Mouse (Mus musculus) cerebellum, adult 11 months (tissue): ENCODE measurements around the gene Pcdh9.

Experiments used
- DNase-seq: peaks from one replicate; pipeline ENCODE4 v3.0.0; 2022

Pcdh9 gene

GRCm38 (mm10) chr14:93786234-93786633 lies 104.2 kb downstream of the Pcdh9 start:
- peak; percentile 12 for DNase-seq

DNA sequence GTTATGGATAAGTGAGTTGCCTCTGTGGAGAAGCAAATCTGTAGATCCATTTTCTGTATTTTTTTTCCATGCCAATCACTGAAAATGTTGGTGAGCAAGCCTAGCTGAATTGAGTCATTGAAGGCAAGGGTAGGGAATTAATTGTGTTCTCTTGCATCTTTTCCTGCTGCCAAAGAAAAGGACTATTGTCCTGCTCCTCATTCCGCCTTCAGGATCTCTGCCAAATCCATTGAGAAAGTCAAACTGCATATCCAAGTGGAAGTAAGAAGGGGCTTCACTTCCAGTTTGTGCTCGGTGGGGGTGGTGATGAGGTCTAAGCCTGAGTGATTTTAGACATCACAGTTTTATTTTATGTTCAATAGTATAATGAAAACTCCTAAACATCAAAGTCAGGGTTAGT lies 105.4 kb downstream of the Pcdh9 start:
- DNase-seq: no peak

GRCm38 (mm10) chr14:93762855-93763254 lies 127.6 kb downstream of the Pcdh9 start:
- no peak for DNase-seq

GRCm38 (mm10) chr14:93734077-93734673 lies 156.3 kb downstream of the Pcdh9 start:
- DNase-seq: no peak

DNA sequence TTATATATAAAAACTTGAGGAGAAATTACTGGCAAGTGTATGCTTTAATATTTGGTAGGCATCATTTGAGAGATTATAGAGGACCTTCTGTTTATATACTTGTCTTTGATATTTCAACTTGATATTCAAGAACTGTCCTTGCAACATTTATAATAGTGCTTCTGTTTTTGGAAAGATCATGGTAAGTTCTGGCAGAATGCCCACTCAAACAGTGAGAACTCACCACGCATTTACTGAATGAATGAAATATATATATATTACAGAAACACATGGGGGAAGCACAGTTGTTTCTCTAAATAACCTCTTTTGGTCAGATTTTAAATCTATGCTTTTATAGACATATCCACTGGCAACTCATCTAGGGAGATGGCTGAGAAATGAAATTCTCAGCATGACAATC lies 164.7 kb downstream of the Pcdh9 start:
- DNase-seq: no peak

- no peak for DNase-seq
These were observed 171.3 kb downstream of the Pcdh9 start for GRCm38 (mm10) chr14:93719208-93719607.

DNA sequence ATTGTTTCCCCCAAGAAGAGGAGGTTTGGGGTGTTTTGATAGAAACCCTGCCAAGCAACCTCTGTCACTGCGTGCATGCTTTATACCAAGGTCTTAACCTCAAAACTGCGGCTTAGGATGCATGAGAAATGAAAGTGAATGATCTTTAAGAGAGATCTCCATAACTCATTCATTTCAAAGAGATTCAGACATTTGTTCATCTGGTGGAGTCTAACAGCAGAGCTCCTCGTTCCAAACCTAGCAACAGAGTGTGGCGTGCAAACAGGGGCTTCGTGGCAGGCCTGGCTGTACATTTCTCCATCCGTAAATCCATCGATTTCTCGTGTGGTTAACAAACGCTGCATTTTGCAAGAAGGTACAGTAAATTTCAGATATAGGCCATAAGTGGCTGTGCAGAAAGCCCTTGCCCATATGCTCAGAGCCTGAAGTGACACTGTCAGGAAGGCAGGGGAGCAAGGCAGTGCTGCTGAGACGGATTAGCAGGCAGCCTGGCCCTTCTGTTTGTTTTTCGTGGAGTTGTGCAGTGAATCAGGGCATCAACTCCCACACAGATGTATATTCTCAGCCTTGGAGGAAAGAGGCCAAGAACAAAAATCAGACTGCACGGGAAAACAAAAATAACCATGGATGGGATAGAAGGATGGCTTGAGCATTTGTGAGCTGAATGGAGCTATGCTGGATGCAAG lies 177.1 kb downstream of the Pcdh9 start:
- DNase-seq: peak; percentile 67

DNA sequence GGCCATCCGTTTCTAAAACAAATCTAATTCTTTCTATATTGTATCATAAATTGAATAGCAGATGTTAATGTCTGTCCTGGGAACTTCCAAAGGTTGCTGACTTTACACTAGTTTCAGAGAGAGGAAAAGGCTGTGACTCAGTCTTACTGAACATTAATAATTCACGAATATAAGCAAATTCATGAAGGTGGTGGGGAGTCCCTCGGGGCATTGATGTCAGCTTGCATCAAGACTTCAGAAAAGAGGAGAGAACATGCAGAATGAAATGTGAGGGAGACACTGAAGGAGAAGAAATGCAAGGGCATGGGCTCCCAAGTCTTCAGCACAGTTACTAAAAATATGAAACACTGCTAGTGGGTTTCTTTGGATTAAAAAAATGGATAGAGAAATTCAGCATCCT lies 181.8 kb downstream of the Pcdh9 start:
- no peak for DNase-seq

- DNase-seq: no peak
These were observed 188.9 kb downstream of the Pcdh9 start for GRCm38 (mm10) chr14:93701385-93702101.

- DNase-seq: no peak
These were observed 189.6 kb downstream of the Pcdh9 start for GRCm38 (mm10) chr14:93700916-93701315.

GRCm38 (mm10) chr14:93684641-93685040 lies 205.8 kb downstream of the Pcdh9 start:
- DNase-seq: no peak

DNA sequence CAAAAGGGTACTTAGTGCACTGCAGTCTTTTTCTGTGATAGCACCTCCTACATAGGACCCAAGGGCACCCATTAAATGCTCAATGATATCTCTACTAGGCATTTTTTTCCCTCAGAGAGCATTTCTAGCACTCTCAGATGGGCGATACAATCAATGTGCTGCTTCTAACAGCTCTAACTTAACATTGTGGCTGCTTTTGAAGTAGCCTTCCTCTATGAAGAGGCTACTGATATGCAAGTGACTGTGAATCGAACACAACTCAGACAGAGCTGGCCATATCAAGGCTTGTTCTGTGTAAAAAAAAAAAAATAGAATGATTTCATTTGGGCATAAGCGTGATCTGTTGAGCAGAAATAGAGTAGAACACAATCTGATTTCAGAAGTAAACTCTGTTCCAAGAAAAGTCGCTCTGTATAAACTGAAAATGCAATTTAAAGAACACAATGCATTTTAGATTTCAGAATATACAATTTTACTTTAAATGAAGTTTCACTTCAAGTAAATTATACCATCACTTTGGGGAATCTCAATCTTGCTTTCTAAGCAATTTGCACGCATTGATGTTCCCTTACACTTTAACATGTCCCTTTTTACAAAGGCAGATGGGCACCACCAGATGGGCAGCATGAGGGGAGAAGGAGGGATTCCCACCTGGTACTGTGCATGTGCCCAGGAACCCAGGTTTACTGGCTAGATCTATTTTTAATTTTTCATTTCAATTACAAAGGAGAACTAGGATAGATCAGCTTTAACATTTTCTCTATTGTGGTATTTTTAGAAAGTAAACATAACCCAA lies 215.0 kb downstream of the Pcdh9 start:
- DNase-seq: peak; percentile 75

DNA sequence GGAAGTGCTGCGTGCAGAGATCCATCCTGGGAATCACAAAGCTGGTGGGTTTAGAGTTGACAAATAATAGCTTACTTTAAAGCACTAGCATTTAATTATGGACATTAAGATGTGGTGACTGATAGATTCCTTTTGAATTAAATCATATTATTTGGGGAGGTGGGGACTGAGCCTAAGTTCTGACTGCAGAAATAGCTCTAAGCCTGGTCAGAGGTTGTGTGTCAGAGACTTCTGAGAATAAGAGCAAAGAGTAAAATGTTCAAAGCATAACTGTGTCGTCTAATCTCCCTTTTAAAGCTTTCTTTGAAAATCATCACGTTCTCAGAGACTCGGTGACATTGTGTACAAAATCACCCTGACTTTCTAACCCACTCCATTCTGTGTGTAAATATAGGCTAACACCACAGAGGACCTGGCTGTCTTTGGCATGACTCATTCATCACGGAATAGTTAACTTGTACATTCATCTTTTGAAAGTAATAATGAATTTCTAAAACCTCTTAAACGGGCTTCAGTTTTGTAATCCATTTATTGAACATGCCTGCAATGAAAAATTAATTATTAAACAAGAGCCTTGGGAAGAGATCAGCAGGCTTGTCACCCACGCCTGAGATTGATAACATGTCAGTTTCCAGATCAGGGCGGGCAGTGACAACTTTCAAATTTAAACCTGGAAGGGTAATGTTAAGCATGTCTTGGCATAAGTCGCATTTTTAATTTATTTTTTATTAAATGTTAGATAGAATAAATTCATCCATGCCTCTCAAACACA lies 236.3 kb downstream of the Pcdh9 start:
- no peak for DNase-seq

- DNase-seq: no peak
These were observed 263.2 kb downstream of the Pcdh9 start for GRCm38 (mm10) chr14:93627241-93627640.

DNA sequence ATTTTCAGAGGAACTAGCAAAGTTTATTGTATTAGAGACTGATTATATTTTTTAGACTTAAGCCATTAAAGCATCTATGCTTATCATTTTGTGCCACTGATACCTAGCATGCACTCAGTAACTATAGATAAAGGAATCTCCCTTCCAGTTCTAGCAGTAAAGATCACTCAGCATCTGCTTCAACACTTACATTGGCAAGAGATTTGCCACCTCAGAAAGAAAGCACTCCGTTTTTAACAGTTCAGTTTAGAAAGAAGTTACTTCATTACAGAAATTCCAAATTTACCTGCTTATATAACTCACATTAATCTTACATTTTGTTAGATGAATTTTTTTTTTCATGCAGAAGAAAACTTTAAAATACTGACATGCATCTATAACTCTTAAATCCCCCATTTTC lies 266.3 kb downstream of the Pcdh9 start:
- no peak for DNase-seq

DNA sequence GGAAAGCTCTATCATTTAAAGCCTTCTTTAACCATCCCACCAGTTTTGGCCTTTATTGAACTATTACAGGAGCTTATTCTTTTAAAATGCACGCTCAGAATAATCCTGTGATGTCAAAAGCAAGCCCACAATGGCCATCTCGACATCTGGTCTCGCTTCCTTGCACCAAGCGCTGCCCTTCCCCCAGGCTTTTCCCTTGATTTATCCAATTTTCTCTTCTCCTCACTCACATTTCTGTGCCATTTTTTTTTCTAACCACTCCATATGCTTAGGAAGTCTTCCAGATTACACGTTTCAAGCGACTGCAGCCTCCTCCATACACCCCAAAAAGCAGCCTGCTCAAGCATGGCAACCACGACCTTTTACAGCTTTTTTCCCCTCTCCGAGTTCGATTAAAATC lies 269.3 kb downstream of the Pcdh9 start:
- peak; percentile 45 for DNase-seq

DNA sequence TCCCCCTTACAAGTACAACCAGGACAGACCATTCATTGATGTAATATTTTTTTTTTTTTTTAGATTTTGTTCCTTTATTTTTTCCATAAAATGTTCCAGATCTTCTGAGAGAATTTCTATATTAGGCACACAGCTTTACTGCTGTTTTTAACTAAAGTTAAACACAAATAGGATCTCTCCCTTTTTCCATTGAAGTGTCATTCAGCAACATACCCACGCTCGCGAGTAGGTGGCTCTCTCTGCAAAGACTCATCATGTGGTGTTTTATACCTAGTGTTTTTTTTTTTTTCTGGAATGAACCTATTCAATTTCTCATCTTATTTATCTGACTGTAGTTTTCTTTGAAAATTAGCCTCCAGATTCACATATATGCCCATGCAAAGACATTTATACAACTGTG lies 282.9 kb downstream of the Pcdh9 start:
- DNase-seq: no peak

GRCm38 (mm10) chr14:93599997-93600396 lies 290.5 kb downstream of the Pcdh9 start:
- no peak for DNase-seq

GRCm38 (mm10) chr14:93585432-93586024 lies 305.0 kb downstream of the Pcdh9 start:
- DNase-seq: no peak

DNA sequence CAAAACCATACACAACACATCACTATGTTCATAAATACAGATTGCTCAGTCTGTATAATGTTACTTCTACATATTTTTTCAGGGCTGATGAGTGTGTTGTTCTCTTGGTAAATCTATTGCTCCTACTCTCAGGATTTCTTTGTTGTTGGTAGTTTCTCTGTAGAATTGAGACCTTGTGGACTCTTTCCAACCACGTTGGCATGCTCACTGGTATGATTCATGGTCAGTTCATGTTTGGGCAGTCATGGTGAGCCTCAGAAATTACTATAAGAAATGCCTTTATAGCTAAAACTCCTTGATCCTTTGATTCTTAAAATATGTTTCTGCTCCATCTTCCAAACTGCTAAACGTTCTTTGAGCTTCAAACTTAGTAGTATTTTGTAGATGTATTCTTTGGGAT lies 326.1 kb downstream of the Pcdh9 start:
- no peak for DNase-seq

GRCm38 (mm10) chr14:93561577-93561976 lies 328.9 kb downstream of the Pcdh9 start:
- DNase-seq: no peak

DNA sequence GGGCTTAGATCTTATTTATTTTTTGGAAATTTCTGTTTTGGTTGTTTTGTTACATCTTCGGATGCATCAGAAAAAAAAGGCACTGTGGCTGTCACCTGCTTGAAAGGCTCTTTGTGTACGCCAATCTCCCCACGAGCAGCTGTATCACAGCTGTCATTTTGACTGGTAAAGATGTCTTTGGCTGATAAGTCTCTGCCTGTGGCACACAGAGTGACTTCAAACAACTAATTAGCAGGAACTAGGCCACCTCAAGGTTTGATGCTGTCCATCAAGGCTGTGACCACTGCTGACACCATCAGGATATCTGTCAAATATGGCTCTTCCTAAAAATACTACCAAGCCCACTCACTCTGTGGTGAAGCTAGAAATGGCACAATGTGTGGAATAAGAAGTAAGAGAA lies 336.7 kb downstream of the Pcdh9 start:
- no peak for DNase-seq
